Mouse (Mus musculus) hindbrain, embryonic 13.5 days (tissue): Measurements from ENCODE around the gene Cryzl1. TPM values are rescaled to one million over a fixed set of nuclear protein-coding genes. Genes with fewer than 3 reads are reported as not detected.
A peak's percentile ranks its signal among the peaks of the same experiment; 100 is the strongest.

ENCODE experiments used
- ATAC-seq: fragments of 200-750 bp; cut with Nextera tagmentation; 2 replicates; pipeline ENCODE4 v1.8.0; 2017; ENCODE audit warnings: moderate TSS enrichment; ENCODE audit not compliant: low FRiP score
- H3K27ac ChIP-seq: fragments of 300-500 bp; sonication (generic); 2 replicates; pipeline ENCODE4 v1.5.1; 2015; ENCODE audit warnings: inconsistent platforms, mild to moderate bottlenecking, moderate library complexity
- H3K27me3 ChIP-seq: fragments of 300-500 bp; sonication (generic); 2 replicates; pipeline ENCODE4 v1.6.1; 2015; ENCODE audit warnings: mild to moderate bottlenecking, inconsistent platforms
- H3K36me3 ChIP-seq: fragments of 300-500 bp; sonication (generic); 2 replicates; pipeline ENCODE4 v1.6.1; 2015; ENCODE audit warnings: mild to moderate bottlenecking, inconsistent platforms
- H3K4me1 ChIP-seq: fragments of 300-500 bp; sonication (generic); replicated peaks from 2 replicates; pipeline ENCODE4 v1.6.1; 2015; ENCODE audit warnings: inconsistent platforms
- H3K4me2 ChIP-seq: fragments of 300-500 bp; sonication (generic); 2 replicates; pipeline ENCODE4 v1.6.1; 2015; ENCODE audit warnings: inconsistent platforms, mild to moderate bottlenecking, moderate library complexity
- H3K4me3 ChIP-seq: fragments of 300-500 bp; sonication (generic); 2 replicates; pipeline ENCODE4 v1.5.1; 2015; ENCODE audit warnings: mild to moderate bottlenecking, inconsistent platforms
- H3K9ac ChIP-seq: fragments of 300-500 bp; sonication (generic); 2 replicates; pipeline ENCODE4 v1.6.1; 2015; ENCODE audit warnings: mild to moderate bottlenecking, inconsistent platforms
- H3K9me3 ChIP-seq: fragments of 300-500 bp; sonication (generic); 2 replicates; pipeline ENCODE4 v1.6.1; 2016; ENCODE audit warnings: inconsistent platforms
- WGBS: fragments of 180-500 bp; shearing (Covaris S2); methylation state at CpG from one replicate; pipeline ENCODE4 v1.1.7; 2015; 5-methylcytosine and 5-hydroxymethylcytosine counted together
- polyA plus RNA-seq: library from polyadenylated mRNA; unstranded; fragments of >200 nt; fragmentation: Nextera tagmentation; extraction: Ambion mirVana; gene quantifications from 2 replicates; pipeline ENCODE4 v1.2.1, GENCODE M21; 2015

The Cryzl1 gene
- polyA plus RNA-seq, 1 experiment from 2014 or later: 95.5 TPM

DNA sequence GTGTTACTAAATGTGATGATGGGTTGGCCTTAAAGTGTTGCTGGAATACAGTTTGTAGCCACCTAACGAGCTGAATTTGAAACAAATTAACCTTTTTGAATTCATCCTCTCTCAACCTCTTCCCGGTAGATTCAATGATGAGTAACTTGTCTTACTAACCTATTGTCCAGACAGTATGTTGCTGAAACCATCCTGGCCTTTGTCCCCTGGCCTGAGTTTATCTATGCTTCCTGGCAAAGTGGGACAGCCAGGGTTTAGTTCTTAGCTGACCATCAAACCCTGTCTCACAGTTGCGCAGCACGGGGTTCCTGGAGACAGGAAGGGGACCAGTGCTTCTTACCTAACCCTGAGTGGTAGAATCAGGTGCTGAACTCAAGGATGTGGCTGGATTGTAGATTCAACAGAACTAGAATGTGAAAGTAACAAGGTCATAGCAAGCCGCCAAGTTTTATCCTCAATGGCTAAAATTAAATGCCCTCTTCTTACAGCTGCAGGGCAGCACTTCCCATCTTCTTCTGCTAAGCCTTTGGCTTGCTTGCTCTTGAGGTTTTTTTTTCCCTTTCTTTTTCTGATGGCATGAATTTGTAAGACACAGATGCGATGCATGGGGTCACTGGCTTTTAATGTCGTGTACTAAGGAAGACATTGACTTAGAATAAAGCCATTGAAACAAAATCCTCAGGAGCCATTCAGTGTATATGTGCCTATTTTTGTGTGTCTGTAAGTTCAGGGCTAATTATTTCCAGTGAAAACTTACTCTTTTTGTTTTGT is 7.5 kb upstream of the Cryzl1 start:
- ATAC-seq: no peak
- Histone ChIP-seq H3K9me3 (no peaks in the 10 kb centered on the region), H3K27ac (no peak overlapping the region), H3K36me3 (no peaks in the 10 kb centered on the region), H3K9ac (no peak overlapping the region), H3K4me1 (peaks cover 84% of the 10 kb centered on the region), H3K4me3 (no peak overlapping the region), H3K27me3 (no peaks in the 10 kb centered on the region), H3K4me2 (no peak overlapping the region)
- WGBS: 72% methylated on average over 7 of the region's 7 CpGs

DNA sequence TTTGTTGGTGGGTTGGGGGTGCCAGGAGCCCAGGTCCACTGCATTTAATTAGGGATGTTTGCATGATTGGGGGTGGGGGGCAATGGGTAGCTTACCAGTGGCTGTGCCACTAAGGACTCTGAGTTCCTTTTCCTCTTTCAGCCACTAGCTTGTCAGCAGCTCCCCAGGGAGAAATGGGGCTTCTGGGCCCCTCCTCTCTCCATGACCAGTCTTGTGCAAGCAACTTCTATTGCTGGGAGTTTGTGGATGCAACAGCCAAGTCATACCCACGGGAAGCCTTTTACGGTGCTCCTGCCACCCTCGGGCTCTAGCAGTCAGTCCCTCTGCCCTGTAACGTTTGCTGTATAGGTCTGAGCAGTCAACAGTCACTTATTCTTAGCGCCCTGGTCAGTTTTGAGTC is 6.0 kb upstream of the Cryzl1 start:
- H3K27me3 ChIP-seq: no peaks in the 10 kb centered on the region
- H3K9ac ChIP-seq: no peak overlapping the region
- no peaks in the 10 kb centered on the region for H3K9me3 ChIP-seq
- 68% methylated on average over 5 of the region's 5 CpGs for WGBS
- no peak overlapping the region for H3K4me2 ChIP-seq
- H3K27ac ChIP-seq: peak overlapping the region; percentile 23; the same call in 1 of the 2 replicates
- H3K4me1 ChIP-seq: peaks cover 73% of the 10 kb centered on the region
- ATAC-seq: no peak
- H3K36me3 ChIP-seq: no peaks in the 10 kb centered on the region
- H3K4me3 ChIP-seq: no peak overlapping the region

DNA sequence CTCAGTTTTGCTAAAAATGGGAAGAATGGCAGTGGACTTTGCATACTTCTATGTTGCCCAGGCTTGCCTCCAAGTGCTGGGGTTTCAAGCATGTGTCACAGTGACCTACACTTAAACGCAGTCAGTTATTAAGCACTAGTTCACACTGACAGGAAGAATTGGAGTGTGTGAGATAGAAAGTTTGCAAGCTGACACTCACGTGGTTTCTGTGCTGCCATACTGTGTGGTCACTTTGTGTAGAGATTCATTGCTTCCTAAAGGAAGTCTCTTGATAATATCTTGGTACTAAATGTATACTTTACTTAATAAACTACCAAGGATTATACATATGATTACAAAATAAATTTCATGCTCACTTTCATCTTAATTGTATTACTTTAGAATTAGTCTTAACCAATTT is 4.0 kb upstream of the Cryzl1 start:
- ATAC-seq: no peak
- Histone ChIP-seq H3K36me3 (no peaks in the 10 kb centered on the region), H3K9ac (no peak overlapping the region), H3K4me3 (no peak overlapping the region), H3K27me3 (no peaks in the 10 kb centered on the region), H3K4me1 (peaks cover 66% of the 10 kb centered on the region), H3K4me2 (no peak overlapping the region), H3K9me3 (no peaks in the 10 kb centered on the region), H3K27ac (no peak overlapping the region)
- 82% methylated on average over 2 of the region's 2 CpGs for WGBS

DNA sequence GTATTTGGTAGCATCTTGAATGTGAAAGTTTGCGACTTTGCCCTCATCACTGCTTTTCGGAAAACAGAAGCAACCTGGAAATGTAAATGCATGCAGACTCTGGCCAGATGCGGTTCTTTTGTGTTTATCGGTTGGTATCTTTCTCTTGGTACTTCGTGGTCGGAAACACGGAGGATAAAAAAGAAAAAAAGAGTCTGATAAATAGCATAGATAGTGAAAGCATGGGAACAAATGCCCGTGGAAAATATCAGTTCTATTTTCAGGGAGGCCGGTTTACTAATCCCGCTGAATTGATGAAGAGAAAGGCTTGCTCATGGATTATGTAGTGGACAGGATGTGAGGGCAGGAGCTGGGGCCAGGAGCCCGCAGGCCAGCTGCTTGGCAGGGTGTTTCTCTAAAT is 1.7 kb upstream of the Cryzl1 start:
- Histone ChIP-seq H3K4me2 (peak overlapping the region; percentile 79), H3K9me3 (no peaks in the 10 kb centered on the region), H3K36me3 (no peaks in the 10 kb centered on the region; the same call in 1 of the 2 replicates), H3K4me1 (peaks cover 64% of the 10 kb centered on the region), H3K27ac (peak overlapping the region; percentile 97), H3K27me3 (no peaks in the 10 kb centered on the region), H3K9ac (peak overlapping the region; percentile 98), H3K4me3 (peak overlapping the region; percentile 91)
- WGBS: under 1% methylated on average over 11 of the region's 11 CpGs
- ATAC-seq: no peak

DNA sequence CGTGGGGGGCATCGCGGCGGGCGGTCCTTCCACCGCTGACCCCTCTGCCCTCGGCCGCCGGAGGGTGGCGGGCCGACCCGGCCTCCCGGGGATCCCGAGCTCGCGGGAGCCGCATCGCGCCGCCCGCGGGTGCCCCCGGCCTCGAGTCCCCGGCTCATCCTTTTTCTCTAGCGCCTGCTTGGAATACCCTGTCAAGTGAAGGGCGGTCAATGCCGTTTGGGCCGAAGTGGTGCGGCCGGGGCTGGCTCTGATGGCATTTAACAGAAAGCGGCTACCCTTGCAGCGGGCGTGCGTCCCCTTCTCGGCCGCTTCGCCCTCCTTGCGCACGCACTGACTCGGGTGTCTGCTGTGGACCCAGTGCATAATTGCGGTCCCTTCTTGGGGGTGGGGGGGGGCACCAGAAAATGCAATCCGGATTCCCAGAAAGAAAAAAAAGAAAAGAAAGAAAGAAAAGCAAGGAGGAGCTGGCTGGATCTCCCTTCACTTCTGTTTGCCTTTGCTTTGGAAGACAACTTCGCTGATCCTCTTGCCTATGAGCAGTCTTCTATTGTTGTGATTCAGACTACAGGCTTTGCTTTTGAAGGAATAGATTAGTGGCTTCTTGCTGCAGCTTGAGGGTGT is 1.2 kb upstream of the Cryzl1 start:
- no peaks in the 10 kb centered on the region for H3K27me3 ChIP-seq
- peak overlapping the region; percentile 98 for H3K9ac ChIP-seq
- H3K4me2 ChIP-seq: peak overlapping the region; percentile 79
- H3K9me3 ChIP-seq: no peaks in the 10 kb centered on the region
- no peaks in the 10 kb centered on the region; the same call in 1 of the 2 replicates for H3K36me3 ChIP-seq
- peaks cover 60% of the 10 kb centered on the region for H3K4me1 ChIP-seq
- peak overlapping the region; percentile 97 for H3K27ac ChIP-seq
- under 1% methylated on average over 43 of the region's 44 CpGs for WGBS
- ATAC-seq: no peak
- peak overlapping the region; percentile 91 for H3K4me3 ChIP-seq

DNA sequence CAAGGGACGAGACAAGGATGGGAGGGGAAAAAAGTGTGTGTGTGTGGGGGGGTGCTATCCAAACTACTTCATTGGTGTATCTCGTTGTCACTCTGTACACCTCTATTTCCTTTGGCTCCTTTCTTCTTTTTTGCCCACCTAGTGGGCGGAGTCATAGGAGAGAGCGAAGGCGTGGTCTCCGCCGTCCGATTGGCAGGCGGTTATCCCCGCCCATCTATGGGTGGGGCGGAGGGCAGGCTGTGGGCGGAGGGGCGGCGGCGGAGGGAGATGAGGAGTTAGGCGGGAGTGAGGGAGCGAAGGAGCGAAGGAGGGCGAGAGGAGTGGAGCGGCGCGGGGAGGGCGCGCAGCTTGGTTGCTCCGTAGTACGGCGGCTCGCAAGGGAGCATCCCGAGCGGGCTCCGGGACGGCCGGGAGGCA is 299 bp upstream of the Cryzl1 start, which contains the start of gene Itsn1:
Gene Itsn1, plus strand, starts transcription at position 216 of the 417 bp plus-strand sequence.
- Histone ChIP-seq H3K9me3 (no peaks in the 10 kb centered on the region), H3K36me3 (peaks cover 5% of the 10 kb centered on the region), H3K4me2 (peak within 1 kb of the TSS; percentile 79), H3K9ac (peak within 1 kb of the TSS; percentile 98), H3K4me1 (peaks cover 52% of the 10 kb centered on the region), H3K27ac (peak within 1 kb of the TSS; percentile 97), H3K27me3 (no peaks in the 10 kb centered on the region), H3K4me3 (peak within 1 kb of the TSS; percentile 91)
- ATAC-seq: peak; percentile 96
- under 1% methylated on average over 33 of the region's 33 CpGs for WGBS

DNA sequence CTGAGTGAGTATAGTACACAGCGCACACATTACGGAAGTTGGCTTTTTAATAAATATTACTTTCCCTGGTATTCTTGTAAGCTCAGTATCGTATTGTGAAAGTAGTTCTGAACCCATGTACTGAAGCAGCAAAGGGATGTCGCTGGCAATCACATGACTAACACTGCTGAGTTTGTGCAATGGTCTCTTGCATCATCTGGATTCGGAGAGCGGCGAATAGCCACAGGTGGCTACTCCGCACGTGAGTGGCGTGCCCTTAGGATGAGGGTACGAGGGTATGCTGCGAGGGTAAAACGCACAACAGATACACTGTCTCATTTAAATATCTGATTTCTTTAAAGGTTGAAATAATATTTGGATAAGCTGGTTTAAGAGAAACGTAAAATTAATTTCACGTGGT is 1.3 kb downstream of the Cryzl1 start:
- WGBS: 88% methylated on average over 15 of the region's 15 CpGs
- Histone ChIP-seq H3K36me3 (peaks cover 5% of the 10 kb centered on the region), H3K4me1 (peaks cover 42% of the 10 kb centered on the region), H3K27me3 (no peaks in the 10 kb centered on the region), H3K9ac (peak overlapping the region; percentile 83), H3K4me3 (peak overlapping the region; percentile 91), H3K9me3 (no peaks in the 10 kb centered on the region), H3K27ac (peak overlapping the region; percentile 97; the same call in 1 of the 2 replicates), H3K4me2 (peak overlapping the region; percentile 76)
- no peak for ATAC-seq

DNA sequence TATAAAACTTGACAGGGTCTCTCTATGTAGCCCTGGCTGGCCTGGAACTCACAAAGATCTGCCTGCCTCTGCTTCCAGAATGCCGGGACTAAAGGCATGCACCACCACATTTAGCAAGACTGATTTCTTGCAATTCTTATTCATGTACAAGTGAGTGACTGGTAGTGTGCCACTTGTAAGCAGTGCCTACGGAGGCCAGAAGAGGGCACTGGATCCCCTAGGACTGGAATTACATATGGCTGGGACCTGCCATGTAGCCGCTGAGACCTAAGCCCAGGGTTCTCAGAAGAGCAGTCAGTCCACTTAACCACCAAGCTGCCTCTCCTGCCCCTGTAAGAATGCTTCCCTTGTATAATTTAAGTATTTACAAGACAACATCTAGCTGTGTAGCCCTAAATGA is 4.5 kb downstream of the Cryzl1 start:
- no peaks in the 10 kb centered on the region for H3K27me3 ChIP-seq
- no peak overlapping the region for H3K27ac ChIP-seq
- peaks cover 28% of the 10 kb centered on the region for H3K4me1 ChIP-seq
- WGBS: 41% methylated on average over 3 of the region's 3 CpGs
- H3K9me3 ChIP-seq: no peaks in the 10 kb centered on the region
- peaks cover 28% of the 10 kb centered on the region for H3K36me3 ChIP-seq
- no peak for ATAC-seq
- no peak overlapping the region for H3K4me2 ChIP-seq
- no peak overlapping the region for H3K4me3 ChIP-seq
- H3K9ac ChIP-seq: no peak overlapping the region

DNA sequence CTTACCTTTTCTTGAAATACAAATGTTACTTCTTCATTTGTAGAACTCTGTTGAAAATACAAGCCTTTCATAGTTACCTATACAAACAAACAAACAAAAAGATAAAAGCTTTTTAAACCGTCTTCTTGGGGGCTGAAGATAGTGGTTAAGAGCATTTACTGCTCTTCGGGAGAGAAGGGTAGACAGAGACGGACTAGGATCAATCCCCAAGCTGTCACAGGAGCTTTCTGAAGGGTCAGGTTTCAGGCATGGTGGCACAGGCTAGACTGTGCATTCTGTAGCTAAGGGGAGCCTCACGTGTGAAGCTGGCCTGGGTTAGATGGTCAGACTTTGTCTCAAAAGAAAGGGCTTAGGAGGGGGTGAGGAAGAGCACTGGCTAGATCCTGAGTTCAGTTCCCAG is 11.4 kb downstream of the Cryzl1 start:
- no peak overlapping the region for H3K9ac ChIP-seq
- no peak overlapping the region for H3K4me3 ChIP-seq
- H3K36me3 ChIP-seq: peaks cover 68% of the 10 kb centered on the region
- H3K4me2 ChIP-seq: no peak overlapping the region
- no peaks in the 10 kb centered on the region for H3K27me3 ChIP-seq
- H3K27ac ChIP-seq: no peak overlapping the region
- WGBS: 87% methylated on average over 4 of the region's 4 CpGs
- ATAC-seq: no peak
- no peaks in the 10 kb centered on the region for H3K9me3 ChIP-seq
- H3K4me1 ChIP-seq: peaks cover 5% of the 10 kb centered on the region; the same call in 1 of the 2 replicates

DNA sequence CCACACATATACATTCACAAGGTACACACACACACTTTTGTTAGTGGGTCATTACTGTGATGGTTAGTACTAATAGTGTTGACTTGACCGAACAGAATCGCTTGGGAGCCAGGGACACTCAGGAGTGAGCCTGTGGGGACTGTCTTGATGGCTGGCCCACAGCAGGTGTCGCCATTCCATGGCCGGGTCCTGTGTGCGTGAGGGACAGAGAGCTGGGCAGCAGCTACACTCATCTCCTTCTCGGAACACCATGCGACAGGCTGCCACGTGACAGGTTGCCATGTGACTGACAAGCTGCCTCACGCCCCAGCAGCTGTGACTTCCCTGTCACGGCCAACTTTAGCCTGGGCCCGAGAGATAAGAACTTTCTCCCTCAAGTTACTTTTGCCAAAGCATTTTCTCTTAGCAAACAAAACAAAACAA is 11.8 kb downstream of the Cryzl1 start:
- H3K4me1 ChIP-seq: 0 out of 2 replicates have a peak, but pooled peaks cover 4% of the 10 kb centered on the region
- no peak overlapping the region for H3K4me2 ChIP-seq
- ATAC-seq: no peak
- no peak overlapping the region for H3K9ac ChIP-seq
- H3K9me3 ChIP-seq: no peaks in the 10 kb centered on the region
- no peaks in the 10 kb centered on the region for H3K27me3 ChIP-seq
- peaks cover 72% of the 10 kb centered on the region for H3K36me3 ChIP-seq
- whole genome bisulfite sequencing: 86% methylated on average over 11 of the region's 11 CpGs
- no peak overlapping the region for H3K27ac ChIP-seq
- H3K4me3 ChIP-seq: no peak overlapping the region

DNA sequence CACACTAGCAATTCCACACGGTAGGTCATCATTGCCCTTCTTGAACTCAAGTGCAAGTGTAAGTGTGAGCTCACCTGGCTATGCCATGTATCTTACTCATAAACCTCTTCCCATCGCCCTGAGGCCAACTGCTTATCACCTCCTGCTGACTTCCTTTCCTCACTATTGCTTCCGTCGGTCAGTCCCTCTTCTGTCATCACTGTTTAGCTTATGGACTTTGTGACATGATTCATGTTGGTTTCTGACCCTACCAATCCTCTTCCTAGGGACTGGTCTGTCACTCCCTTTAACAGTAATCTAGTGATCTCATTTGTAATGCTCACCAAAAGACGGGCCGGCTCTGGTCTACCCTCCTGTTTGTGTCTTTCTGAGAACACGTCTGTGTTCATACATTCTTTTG is 18.5 kb downstream of the Cryzl1 start:
- H3K36me3 ChIP-seq: peaks cover 72% of the 10 kb centered on the region
- 95% methylated on average over 7 of the region's 7 CpGs for WGBS
- no peak overlapping the region for H3K4me3 ChIP-seq
- no peak overlapping the region for H3K27ac ChIP-seq
- H3K4me1 ChIP-seq: 0 out of 2 replicates have a peak, but pooled peaks cover 2% of the 10 kb centered on the region
- no peaks in the 10 kb centered on the region for H3K9me3 ChIP-seq
- no peak overlapping the region for H3K9ac ChIP-seq
- H3K4me2 ChIP-seq: no peak overlapping the region
- no peak for ATAC-seq
- H3K27me3 ChIP-seq: no peaks in the 10 kb centered on the region

DNA sequence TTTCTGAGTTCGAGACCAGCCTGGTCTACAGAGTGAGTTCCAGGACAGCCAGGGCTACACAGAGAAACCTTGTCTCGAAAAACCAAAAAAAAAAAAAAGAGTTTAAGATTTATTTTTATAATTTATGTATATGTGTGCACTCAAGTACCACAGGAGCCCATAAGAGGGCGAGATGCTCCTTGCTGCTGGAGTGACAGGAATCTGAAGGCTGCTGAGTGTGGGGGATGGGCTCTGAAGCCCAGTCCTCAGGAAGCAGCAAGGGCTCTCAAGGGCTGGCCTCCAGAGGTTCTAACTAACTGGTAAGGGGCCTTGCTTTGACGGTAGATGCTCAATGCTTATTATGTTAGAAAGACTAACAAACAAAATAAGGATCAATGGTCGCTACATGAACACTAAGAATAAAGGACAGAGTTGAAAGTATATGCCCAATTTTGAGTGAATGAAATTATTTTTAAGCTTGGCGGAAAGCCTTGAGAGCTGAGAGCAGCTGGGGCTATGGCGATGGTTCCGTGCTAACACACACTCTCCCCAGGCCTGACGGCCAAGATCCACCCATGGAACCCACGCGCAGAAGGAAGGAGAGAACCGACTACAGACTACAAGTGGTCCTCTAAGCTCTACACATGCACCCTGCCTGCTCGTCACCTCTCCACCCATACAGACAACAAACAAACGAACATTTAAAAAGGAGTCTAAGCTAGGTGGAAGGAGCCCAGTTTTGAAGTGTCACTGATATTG is 24.0 kb downstream of the Cryzl1 start:
- peaks cover 75% of the 10 kb centered on the region for H3K36me3 ChIP-seq

More for the DNA sequence above, 24.0 kb downstream of the Cryzl1 start:
- H3K27me3 ChIP-seq: no peaks in the 10 kb centered on the region
- WGBS: 85% methylated on average over 14 of the region's 14 CpGs
- no peak overlapping the region for H3K4me2 ChIP-seq
- no peak overlapping the region for H3K9ac ChIP-seq
- H3K27ac ChIP-seq: no peak overlapping the region
- no peaks in the 10 kb centered on the region for H3K4me1 ChIP-seq
- no peak for ATAC-seq
- no peaks in the 10 kb centered on the region for H3K9me3 ChIP-seq
- H3K4me3 ChIP-seq: no peak overlapping the region
